Mouse (Mus musculus) heart, embryonic 12.5 days (tissue): ENCODE results near the gene Smg9. TPM values are rescaled to one million over a fixed set of nuclear protein-coding genes. Genes with fewer than 3 reads are reported as not detected.

Experiments used
- ATAC-seq: fragments of 200-750 bp; cut with Nextera tagmentation; 2 replicates; pipeline ENCODE4 v1.8.0; 2017; ENCODE audit warnings: moderate TSS enrichment, moderate library complexity; ENCODE audit not compliant: insufficient number of reproducible peaks, low FRiP score
- H3K27ac ChIP-seq: fragments of 300-500 bp; sonication (generic); 2 replicates; pipeline ENCODE4 v1.5.1; 2016; ENCODE audit warnings: mild to moderate bottlenecking, moderate library complexity; ENCODE audit not compliant: poor library complexity, severe bottlenecking
- H3K27me3 ChIP-seq: fragments of 300-500 bp; sonication (generic); replicated peaks from 2 replicates; pipeline ENCODE4 v1.6.1; 2016; ENCODE audit warnings: mild to moderate bottlenecking, moderate library complexity
- H3K36me3 ChIP-seq: fragments of 300-500 bp; sonication (generic); 2 replicates; pipeline ENCODE4 v1.6.1; 2016; ENCODE audit warnings: mild to moderate bottlenecking, moderate library complexity
- H3K4me1 ChIP-seq: fragments of 300-500 bp; sonication (generic); replicated peaks from 2 replicates; pipeline ENCODE4 v1.6.1; 2016; ENCODE audit warnings: mild to moderate bottlenecking
- H3K4me2 ChIP-seq: fragments of 300-500 bp; sonication (generic); 2 replicates; pipeline ENCODE4 v1.6.1; 2016; ENCODE audit warnings: mild to moderate bottlenecking, moderate library complexity
- H3K4me3 ChIP-seq: fragments of 300-500 bp; sonication (generic); 2 replicates; pipeline ENCODE4 v1.5.1; 2016; ENCODE audit warnings: mild to moderate bottlenecking
- H3K9ac ChIP-seq: fragments of 300-500 bp; sonication (generic); 2 replicates; pipeline ENCODE4 v1.6.1; 2016; ENCODE audit warnings: mild to moderate bottlenecking, moderate library complexity
- H3K9me3 ChIP-seq: fragments of 300-500 bp; sonication (generic); replicated peaks from 2 replicates; pipeline ENCODE4 v1.6.1; 2016; ENCODE audit warnings: mild to moderate bottlenecking, moderate library complexity
- WGBS: fragments of 180-500 bp; shearing (Covaris S2); methylation state at CpG from one replicate; pipeline ENCODE4 v1.1.7; 2016; 5-methylcytosine and 5-hydroxymethylcytosine counted together
- polyA plus RNA-seq: library from polyadenylated mRNA; unstranded; fragments of >200 nt; fragmentation: Nextera tagmentation; extraction: Ambion mirVana; gene quantifications from 2 replicates; pipeline ENCODE4 v1.2.1, GENCODE M21; 2016

The Smg9 gene
- polyA plus RNA-seq, 1 experiment from 2014 or later, result 21.4 TPM

DNA sequence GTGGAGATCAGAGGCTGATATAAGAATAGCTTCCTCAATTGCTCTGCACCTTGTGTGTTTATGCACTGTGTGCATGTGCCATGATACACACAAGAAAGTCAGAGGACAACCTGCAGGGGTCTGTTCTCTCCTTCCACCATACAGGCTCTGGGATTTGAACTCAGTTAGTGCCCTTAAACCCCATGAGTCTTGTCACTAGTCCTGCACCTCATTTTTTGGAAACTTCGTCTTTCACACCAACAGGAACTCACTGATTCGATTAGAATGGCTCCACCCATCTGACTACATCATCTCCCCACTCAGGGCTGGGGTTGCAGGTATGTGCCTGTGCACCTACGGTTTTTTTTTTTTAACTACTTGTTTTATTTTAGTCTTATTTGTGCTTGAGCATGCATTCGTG, 31.2 kb upstream of the Smg9 start:
- H3K4me3 ChIP-seq, result no peak overlapping the region
- no peak overlapping the region for H3K9ac ChIP-seq
- peaks cover 14% of the 10 kb centered on the region for H3K4me1 ChIP-seq
- no peak for ATAC-seq
- H3K4me2 ChIP-seq, result no peak overlapping the region
- peaks cover 25% of the 10 kb centered on the region for H3K27me3 ChIP-seq
- no peaks in the 10 kb centered on the region for H3K9me3 ChIP-seq
- no peak overlapping the region for H3K27ac ChIP-seq
- H3K36me3 ChIP-seq, result no peaks in the 10 kb centered on the region
- 55% methylated on average over 4 of the region's 4 CpGs for WGBS

DNA sequence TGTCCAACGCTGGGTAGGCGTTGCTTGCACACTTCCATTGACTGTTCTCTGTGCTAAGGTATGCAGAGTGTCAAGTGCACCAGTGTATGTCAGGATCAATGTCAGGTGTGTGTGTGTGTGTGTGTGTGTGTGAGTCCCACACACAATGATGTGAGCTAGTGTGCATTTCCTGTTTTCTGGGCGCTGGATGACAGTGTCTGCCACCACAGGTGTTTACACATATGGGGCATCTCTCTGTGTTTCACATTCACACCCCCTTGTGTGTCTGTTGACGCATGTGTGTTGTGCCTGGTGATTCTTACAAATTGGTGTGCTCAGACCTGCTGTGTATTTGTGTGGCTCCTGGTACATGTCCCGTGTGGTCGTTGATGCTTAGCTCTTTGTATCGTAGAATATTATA, 30.5 kb upstream of the Smg9 start:
- Histone ChIP-seq H3K27me3 (peaks cover 29% of the 10 kb centered on the region), H3K4me3 (no peak overlapping the region), H3K9me3 (no peaks in the 10 kb centered on the region), H3K27ac (no peak overlapping the region), H3K4me2 (no peak overlapping the region), H3K9ac (no peak overlapping the region), H3K4me1 (peaks cover 19% of the 10 kb centered on the region), H3K36me3 (no peaks in the 10 kb centered on the region)
- 86% methylated on average over 7 of the region's 7 CpGs for whole genome bisulfite sequencing
- ATAC-seq, result no peak

DNA sequence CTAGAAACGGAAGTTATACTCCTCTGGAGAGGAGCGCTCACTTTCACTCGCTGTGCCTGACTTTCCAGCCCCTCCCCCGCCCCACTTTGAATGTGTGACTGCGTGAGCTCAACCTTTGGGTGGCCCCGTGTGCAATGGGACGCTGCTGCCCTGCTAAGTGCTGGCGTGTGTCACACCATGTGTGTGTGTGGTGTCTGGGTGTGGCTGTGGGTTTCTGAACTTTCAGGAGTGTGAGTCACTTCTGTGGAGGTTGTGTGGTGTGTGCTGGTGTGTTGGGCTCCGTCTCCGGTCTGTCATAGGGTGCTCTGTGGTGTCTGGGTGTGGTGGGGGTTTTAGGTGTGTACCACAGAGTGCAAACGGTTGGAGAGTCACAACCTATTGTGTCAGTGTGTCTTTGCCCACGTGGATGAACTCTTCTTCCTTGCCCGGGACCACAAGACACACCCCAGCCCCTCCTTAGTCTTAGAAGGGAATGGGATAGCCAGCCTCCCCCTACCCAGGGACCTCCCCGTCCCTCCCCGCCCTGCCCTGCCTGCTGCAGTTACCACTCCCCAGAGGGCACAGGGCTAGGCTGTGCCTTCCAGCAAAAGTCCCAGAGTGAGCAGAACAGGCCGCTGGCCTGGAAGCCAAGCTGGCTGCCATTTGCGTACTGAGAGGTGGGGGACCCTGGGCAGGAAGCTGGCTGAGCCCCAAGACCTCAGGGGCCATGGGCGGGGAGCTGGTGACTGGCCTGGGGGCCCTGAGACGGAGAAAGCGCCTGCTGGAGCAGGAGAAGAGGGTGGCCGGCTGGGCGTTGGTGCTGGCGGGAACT, 29.5 kb upstream of the Smg9 start, which contains the start of gene Kcnn4:
TSS of gene Kcnn4 (plus strand) at position 533 of the 811 bp plus-strand sequence.
- H3K36me3 ChIP-seq, result no peaks in the 10 kb centered on the region
- H3K4me1 ChIP-seq, result peaks cover 19% of the 10 kb centered on the region
- H3K9ac ChIP-seq, result peak within 1 kb of the TSS; percentile 55
- no peaks in the 10 kb centered on the region for H3K9me3 ChIP-seq
- peak within 1 kb of the TSS; percentile 75 for H3K27ac ChIP-seq
- peak; percentile 57 for ATAC-seq
- 27% methylated on average over 23 of the region's 23 CpGs for WGBS
- peak within 1 kb of the TSS; percentile 50 for H3K4me2 ChIP-seq
- H3K27me3 ChIP-seq, result peaks cover 29% of the 10 kb centered on the region
- H3K4me3 ChIP-seq, result peak within 1 kb of the TSS; percentile 30

DNA sequence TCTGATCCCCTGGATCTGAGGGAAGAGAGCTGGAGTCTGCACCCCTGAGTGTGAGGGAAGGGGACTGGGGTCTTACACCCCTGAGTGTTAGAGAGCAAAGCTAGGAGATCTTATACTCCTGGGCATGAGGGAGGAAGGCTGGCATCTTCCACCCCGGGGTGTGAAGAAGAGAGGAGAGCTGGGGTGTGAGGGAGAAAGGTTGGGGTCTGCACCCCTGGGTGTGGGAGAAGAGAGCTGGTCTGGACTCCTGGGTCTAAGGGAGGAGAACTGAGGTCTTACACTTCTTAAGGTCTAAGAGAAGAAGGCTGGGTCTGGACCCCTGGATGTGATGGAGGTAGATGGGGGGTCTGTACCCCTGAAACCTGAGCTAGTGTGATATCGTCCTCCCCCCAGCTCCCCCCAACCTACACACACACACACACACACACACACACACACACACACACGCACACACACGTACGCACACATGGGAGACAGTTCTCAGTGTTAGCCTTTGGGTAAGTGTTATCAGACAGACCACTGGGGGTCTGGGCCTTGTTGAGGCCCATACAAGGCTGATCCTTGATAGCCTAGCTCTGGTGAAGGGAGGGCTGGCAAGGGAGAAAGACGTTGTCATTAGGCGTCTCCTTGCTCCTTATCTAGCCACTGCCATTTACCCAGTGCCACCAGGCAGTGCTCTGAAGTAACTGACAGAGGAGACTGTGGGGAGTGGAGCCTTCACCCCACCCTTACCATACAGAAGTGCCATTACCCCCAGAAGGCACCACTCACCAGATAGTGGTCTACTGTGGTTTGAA, 28.2 kb upstream of the Smg9 start:
- Histone ChIP-seq H3K9ac (peak overlapping the region; percentile 55), H3K4me1 (peaks cover 19% of the 10 kb centered on the region), H3K27me3 (peaks cover 29% of the 10 kb centered on the region), H3K4me2 (peak overlapping the region; percentile 50), H3K27ac (peak overlapping the region; percentile 75), H3K4me3 (peak overlapping the region; percentile 30), H3K9me3 (no peaks in the 10 kb centered on the region), H3K36me3 (no peaks in the 10 kb centered on the region)
- 51% methylated on average over 7 of the region's 7 CpGs for WGBS
- ATAC-seq, result peak; percentile 81

DNA sequence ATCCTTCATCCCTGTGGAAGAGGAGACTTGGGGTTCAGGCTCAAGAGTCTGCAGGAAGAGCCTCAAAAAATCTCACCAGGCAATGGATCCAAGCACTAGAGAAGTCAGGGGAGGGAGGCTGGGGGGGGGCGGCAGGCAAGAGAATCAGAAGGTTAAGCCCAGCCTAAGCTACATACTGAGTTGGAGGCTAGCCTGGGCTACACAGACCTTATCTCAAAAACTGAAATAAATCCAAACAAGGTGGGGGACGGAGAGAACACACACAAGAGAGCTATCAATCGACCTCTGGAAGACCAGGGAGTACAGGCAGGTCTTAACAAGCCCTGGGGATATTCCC, 27.6 kb upstream of the Smg9 start:
- WGBS, result 51% methylated on average over 3 of the region's 3 CpGs
- Histone ChIP-seq H3K4me2 (peak overlapping the region; percentile 50), H3K9me3 (no peaks in the 10 kb centered on the region), H3K36me3 (no peaks in the 10 kb centered on the region), H3K27ac (peak overlapping the region; percentile 75), H3K27me3 (peaks cover 29% of the 10 kb centered on the region), H3K4me3 (peak overlapping the region; percentile 17), H3K9ac (peak overlapping the region; percentile 26; the same call in 1 of the 2 replicates), H3K4me1 (peaks cover 22% of the 10 kb centered on the region)
- ATAC-seq, result no peak

DNA sequence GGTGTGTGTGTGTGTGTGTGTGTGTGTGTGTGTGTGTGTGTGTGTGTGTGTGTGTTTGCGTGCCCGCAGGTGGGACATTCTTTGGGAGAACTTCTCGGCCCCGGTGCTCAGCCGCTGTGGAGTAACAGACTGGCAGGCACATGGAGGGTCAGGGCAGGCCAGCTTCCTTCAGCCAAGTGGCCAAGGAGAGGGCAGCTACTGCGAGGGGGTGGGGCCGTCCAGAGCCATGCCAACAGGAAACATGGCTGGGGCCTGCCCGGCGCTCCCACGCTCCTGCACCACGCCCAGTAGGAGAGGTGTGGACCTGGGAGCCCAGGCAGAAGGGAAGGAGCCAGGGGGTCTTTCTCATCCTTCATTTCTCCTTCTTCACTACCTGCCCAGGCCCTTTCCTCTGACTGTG, 27.1 kb upstream of the Smg9 start:
- no peaks in the 10 kb centered on the region for H3K36me3 ChIP-seq
- peak overlapping the region; percentile 17 for H3K4me3 ChIP-seq
- WGBS, result 56% methylated on average over 4 of the region's 11 CpGs
- H3K9me3 ChIP-seq, result no peaks in the 10 kb centered on the region
- peak; percentile 62 for ATAC-seq
- peaks cover 27% of the 10 kb centered on the region for H3K4me1 ChIP-seq
- peak overlapping the region; percentile 34; the same call in 1 of the 2 replicates for H3K9ac ChIP-seq
- peak overlapping the region; percentile 50 for H3K4me2 ChIP-seq
- peaks cover 29% of the 10 kb centered on the region for H3K27me3 ChIP-seq
- peak overlapping the region; percentile 75 for H3K27ac ChIP-seq

DNA sequence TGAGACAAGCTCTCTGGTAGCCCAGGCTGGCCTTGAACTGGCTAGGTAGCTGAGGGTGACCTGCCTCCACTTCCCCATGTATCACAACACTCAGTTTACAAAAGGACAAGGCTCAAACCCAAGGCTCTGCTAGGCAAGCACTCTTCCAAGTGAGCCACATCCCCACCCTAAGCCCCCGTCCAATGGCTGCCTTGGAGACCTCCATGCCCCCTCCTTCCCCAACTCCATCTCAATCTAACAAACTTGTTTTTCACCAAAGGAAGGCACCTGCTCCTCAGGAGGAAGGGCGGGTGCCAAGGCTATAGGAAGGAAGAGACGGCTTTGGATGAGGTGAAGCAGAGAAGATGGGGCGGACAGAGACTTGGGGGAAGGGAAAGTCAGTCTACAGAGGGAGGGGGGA, 26.6 kb upstream of the Smg9 start:
- WGBS, result 62% methylated on average over 4 of the region's 4 CpGs
- H3K9ac ChIP-seq, result peak overlapping the region; percentile 34
- H3K27me3 ChIP-seq, result peaks cover 29% of the 10 kb centered on the region
- H3K27ac ChIP-seq, result peak overlapping the region; percentile 75
- H3K4me3 ChIP-seq, result peak overlapping the region; percentile 17; the same call in 1 of the 2 replicates
- peak overlapping the region; percentile 50 for H3K4me2 ChIP-seq
- peaks cover 31% of the 10 kb centered on the region for H3K4me1 ChIP-seq
- no peak for ATAC-seq
- H3K36me3 ChIP-seq, result no peaks in the 10 kb centered on the region
- H3K9me3 ChIP-seq, result no peaks in the 10 kb centered on the region

DNA sequence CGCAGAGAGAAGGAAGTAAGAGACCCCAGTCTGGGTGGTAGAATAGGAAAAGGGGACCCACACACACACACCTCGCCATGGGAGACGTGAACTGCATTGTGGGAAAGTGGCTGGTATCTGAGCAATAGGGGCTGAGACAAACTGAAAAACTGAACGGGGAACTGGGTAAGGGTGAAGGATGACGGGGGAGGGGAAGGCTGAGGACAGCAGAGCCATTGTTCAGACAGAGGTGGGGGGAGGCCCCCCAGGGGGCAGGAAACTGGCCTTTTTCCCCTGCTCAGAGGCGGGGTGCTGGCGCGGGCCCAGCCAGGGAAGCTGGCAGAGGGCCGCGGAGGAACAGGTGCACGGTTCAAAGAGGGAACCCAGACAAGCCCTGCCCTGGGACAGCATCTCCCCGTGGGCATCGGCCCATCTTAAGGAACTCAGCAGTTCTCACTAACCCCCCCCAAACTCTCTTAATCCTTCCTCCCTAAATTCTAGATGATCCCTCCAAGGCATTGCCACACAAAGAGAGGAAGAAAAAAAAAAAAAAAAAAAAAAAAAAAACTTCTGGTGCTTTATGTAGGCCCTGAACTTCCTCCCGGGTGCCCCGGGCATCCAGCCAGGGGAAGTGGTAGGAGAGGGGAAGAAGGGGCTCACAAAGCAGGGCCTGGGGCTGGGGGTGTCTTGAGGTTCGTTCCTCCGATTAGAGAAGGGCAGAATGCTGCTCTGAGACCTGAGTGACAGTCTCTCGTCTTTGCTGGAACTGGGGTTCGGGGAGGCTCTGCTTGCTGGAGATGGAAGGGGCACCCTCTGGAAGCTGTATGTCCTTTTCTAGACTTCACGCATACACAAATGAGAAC, 25.7 kb upstream of the Smg9 start:
- Histone ChIP-seq H3K27ac (peak overlapping the region; percentile 75), H3K4me2 (peak overlapping the region; percentile 50), H3K27me3 (peaks cover 33% of the 10 kb centered on the region), H3K9me3 (no peaks in the 10 kb centered on the region), H3K4me3 (peak overlapping the region; percentile 22; the same call in 1 of the 2 replicates), H3K36me3 (no peaks in the 10 kb centered on the region), H3K4me1 (peaks cover 31% of the 10 kb centered on the region), H3K9ac (no peak overlapping the region)
- ATAC-seq, result no peak
- WGBS, result 43% methylated on average over 17 of the region's 20 CpGs

DNA sequence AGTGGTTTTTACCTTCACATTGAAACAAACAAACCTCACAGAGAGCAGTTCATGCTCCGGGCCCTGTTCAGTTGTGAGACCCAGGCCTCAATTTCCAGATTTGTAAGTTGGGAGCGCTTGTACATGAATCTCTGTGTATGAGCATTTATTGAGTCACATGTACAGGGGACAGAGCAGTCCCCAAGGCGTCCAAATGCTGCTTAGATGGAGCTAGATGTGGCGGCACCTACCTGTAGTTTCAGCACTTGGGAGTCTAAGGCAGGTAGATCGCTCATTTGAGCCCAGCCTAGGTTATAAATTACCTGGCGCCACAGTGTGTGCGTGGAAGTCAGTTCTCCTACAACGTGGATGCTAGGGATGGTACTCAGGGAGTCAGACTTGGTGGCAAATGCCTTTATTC, 23.0 kb upstream of the Smg9 start:
- Histone ChIP-seq H3K9ac (no peak overlapping the region), H3K4me2 (peak overlapping the region; percentile 75), H3K4me1 (peaks cover 29% of the 10 kb centered on the region)

DNA sequence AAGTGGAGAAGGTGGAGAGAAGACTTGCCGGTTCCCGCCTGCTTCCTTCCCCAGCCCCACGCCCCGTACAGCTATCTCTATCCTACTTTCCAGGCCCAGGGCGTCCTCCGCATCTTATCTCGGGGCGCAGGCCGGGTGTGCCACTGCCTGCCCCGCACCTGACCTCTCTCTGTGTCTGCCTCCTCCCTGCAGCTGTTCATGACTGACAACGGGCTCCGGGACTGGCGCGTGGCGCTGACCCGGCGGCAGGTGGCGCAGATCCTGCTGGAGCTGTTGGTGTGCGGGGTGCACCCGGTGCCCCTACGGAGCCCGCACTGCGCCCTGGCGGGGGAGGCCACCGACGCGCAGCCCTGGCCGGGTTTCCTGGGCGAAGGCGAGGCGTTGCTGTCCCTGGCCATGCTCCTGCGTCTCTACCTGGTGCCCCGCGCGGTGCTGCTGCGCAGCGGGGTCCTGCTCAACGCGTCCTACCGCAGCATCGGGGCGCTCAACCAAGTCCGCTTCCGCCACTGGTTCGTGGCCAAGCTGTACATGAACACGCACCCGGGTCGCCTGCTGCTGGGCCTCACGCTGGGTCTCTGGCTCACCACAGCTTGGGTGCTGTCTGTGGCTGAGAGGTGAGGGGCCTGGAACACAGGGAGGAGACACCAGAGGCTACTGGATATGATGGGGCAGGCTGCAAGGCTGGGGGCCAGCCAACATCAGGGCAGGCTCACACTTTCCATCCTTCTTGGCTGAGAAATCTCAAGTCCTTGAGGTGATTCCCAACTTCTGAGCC, 22.1 kb upstream of the Smg9 start:
- peak overlapping the region; percentile 66 for H3K9ac ChIP-seq
- peaks cover 21% of the 10 kb centered on the region for H3K27me3 ChIP-seq
- H3K4me1 ChIP-seq, result peaks cover 29% of the 10 kb centered on the region
- H3K27ac ChIP-seq, result peak overlapping the region; percentile 56; the same call in 1 of the 2 replicates
- H3K4me3 ChIP-seq, result peak overlapping the region; percentile 44
- peak; percentile 93 for ATAC-seq
- H3K4me2 ChIP-seq, result peak overlapping the region; percentile 75
- no peaks in the 10 kb centered on the region for H3K36me3 ChIP-seq
- H3K9me3 ChIP-seq, result no peaks in the 10 kb centered on the region
- WGBS, result 4% methylated on average over 49 of the region's 49 CpGs

More for the DNA sequence above, 23.0 kb upstream of the Smg9 start:
- no peak for ATAC-seq
- 85% methylated on average over 8 of the region's 8 CpGs for WGBS
- no peaks in the 10 kb centered on the region for H3K9me3 ChIP-seq
- H3K27ac ChIP-seq, result peak overlapping the region; percentile 40
- H3K27me3 ChIP-seq, result peaks cover 17% of the 10 kb centered on the region
- no peak overlapping the region for H3K4me3 ChIP-seq
- H3K36me3 ChIP-seq, result no peaks in the 10 kb centered on the region
